Mouse (Mus musculus): ENCODE measurements around the gene Cope. TPM values are rescaled to one million over a fixed set of nuclear protein-coding genes. Genes with fewer than 3 reads are reported as not detected.

Cope gene
- polyA plus RNA-seq, 1 experiment from 2014 or later, result 299 TPM

- no peaks in the 10 kb centered on the region for H3K27me3 ChIP-seq (replicated peaks)
- peak within 1 kb of the TSS; percentile 48 for H3K4me3 ChIP-seq (replicated peaks)
- WGBS, result 1% methylated on average over 66 of the region's 66 CpGs
- H3K36me3 ChIP-seq, result peaks cover 49% of the 10 kb centered on the region
- peaks cover 34% of the 10 kb centered on the region for H3K4me1 ChIP-seq
- H3K27ac ChIP-seq (replicated peaks), result peak within 1 kb of the TSS; percentile 90
- peak within 1 kb of the TSS; percentile 63 for H3K4me2 ChIP-seq
- ATAC-seq (ENCODE audit: low FRiP score), result peak; percentile 73
- H3K9me3 ChIP-seq (replicated peaks), result no peaks in the 10 kb centered on the region
- H3K9ac ChIP-seq (replicated peaks), result peak within 1 kb of the TSS; percentile 56
Observed at GRCm38 (mm10) chr8:70315624-70316510, 13.5 kb downstream of the Cope start, which contains the start of gene Cers1. Gene Cers1, plus strand, starts transcription at chr8:70315775.

GRCm38 (mm10) chr8:70316511-70317504 lies 14.5 kb downstream of the Cope start:
- WGBS, result 6% methylated on average over 15 of the region's 15 CpGs
- peaks cover 43% of the 10 kb centered on the region for H3K36me3 ChIP-seq
- H3K4me3 ChIP-seq (replicated peaks), result peak overlapping the region; percentile 48
- peaks cover 34% of the 10 kb centered on the region for H3K4me1 ChIP-seq
- no peaks in the 10 kb centered on the region for H3K27me3 ChIP-seq (replicated peaks)
- peak overlapping the region; percentile 56 for H3K9ac ChIP-seq (replicated peaks)
- ATAC-seq (ENCODE audit: low FRiP score), result peak; percentile 82
- no peaks in the 10 kb centered on the region for H3K9me3 ChIP-seq (replicated peaks)
- H3K4me2 ChIP-seq, result peak overlapping the region; percentile 63
- peak overlapping the region; percentile 90 for H3K27ac ChIP-seq (replicated peaks)

GRCm38 (mm10) chr8:70317872-70318271 lies 15.6 kb downstream of the Cope start:
- Histone ChIP-seq H3K27ac (replicated peaks) (peak overlapping the region; percentile 90), H3K9ac (replicated peaks) (no peak overlapping the region), H3K9me3 (replicated peaks) (no peaks in the 10 kb centered on the region), H3K4me3 (replicated peaks) (no peak overlapping the region), H3K4me2 (peak overlapping the region; percentile 63), H3K27me3 (replicated peaks) (no peaks in the 10 kb centered on the region), H3K4me1 (peaks cover 34% of the 10 kb centered on the region), H3K36me3 (peaks cover 47% of the 10 kb centered on the region)
- no peak for ATAC-seq (ENCODE audit: low FRiP score)
- WGBS, result 79% methylated on average over 5 of the region's 5 CpGs

- H3K36me3 ChIP-seq, result peaks cover 80% of the 10 kb centered on the region
- no peaks in the 10 kb centered on the region for H3K4me1 ChIP-seq
- no peak overlapping the region for H3K4me3 ChIP-seq (replicated peaks)
- H3K9me3 ChIP-seq (replicated peaks), result no peaks in the 10 kb centered on the region
- H3K9ac ChIP-seq (replicated peaks), result no peak overlapping the region
- H3K27ac ChIP-seq (replicated peaks), result no peak overlapping the region
- 94% methylated on average over 3 of the region's 3 CpGs for WGBS
- H3K27me3 ChIP-seq (replicated peaks), result no peaks in the 10 kb centered on the region
- no peak overlapping the region for H3K4me2 ChIP-seq
- ATAC-seq (ENCODE audit: low FRiP score), result no peak
Observed at GRCm38 (mm10) chr8:70323716-70324115, 21.4 kb downstream of the Cope start.

- H3K27me3 ChIP-seq (replicated peaks), result no peaks in the 10 kb centered on the region
- H3K9me3 ChIP-seq (replicated peaks), result no peaks in the 10 kb centered on the region
- no peak overlapping the region for H3K4me2 ChIP-seq
- ATAC-seq (ENCODE audit: low FRiP score), result no peak
- H3K36me3 ChIP-seq, result peaks cover 76% of the 10 kb centered on the region
- no peak overlapping the region for H3K27ac ChIP-seq (replicated peaks)
- no peak overlapping the region for H3K9ac ChIP-seq (replicated peaks)
- no peak overlapping the region for H3K4me3 ChIP-seq (replicated peaks)
- H3K4me1 ChIP-seq, result peaks cover 29% of the 10 kb centered on the region
- 96% methylated on average over 6 of the region's 6 CpGs for WGBS
Observed at GRCm38 (mm10) chr8:70327512-70327911, 25.2 kb downstream of the Cope start.

GRCm38 (mm10) chr8:70329124-70329834 lies 27.0 kb downstream of the Cope start, which contains the start of gene Gdf1:
Gene Gdf1, plus strand, starts transcription at chr8:70329817.
- ATAC-seq (ENCODE audit: low FRiP score), result no peak
- Histone ChIP-seq H3K4me1 (peaks cover 31% of the 10 kb centered on the region), H3K9ac (replicated peaks) (0 out of 2 replicates have a peak within 1 kb of the TSS, but pooled peaks have one; percentile 12), H3K4me2 (no peak within 1 kb of the TSS), H3K36me3 (peaks cover 76% of the 10 kb centered on the region), H3K27ac (replicated peaks) (no peak within 1 kb of the TSS; the same call in 1 of the 2 replicates), H3K9me3 (replicated peaks) (no peaks in the 10 kb centered on the region), H3K27me3 (replicated peaks) (no peaks in the 10 kb centered on the region), H3K4me3 (replicated peaks) (no peak within 1 kb of the TSS)
- WGBS, result 28% methylated on average over 14 of the region's 14 CpGs

GRCm38 (mm10) chr8:70329835-70330740 lies 27.8 kb downstream of the Cope start:
- Histone ChIP-seq H3K9ac (replicated peaks) (0 out of 2 replicates have a peak overlapping the region, but pooled peaks have one; percentile 12), H3K27me3 (replicated peaks) (no peaks in the 10 kb centered on the region), H3K36me3 (peaks cover 76% of the 10 kb centered on the region), H3K27ac (replicated peaks) (no peak overlapping the region; the same call in 1 of the 2 replicates), H3K4me1 (peaks cover 31% of the 10 kb centered on the region), H3K9me3 (replicated peaks) (no peaks in the 10 kb centered on the region), H3K4me2 (no peak overlapping the region), H3K4me3 (replicated peaks) (no peak overlapping the region)
- ATAC-seq (ENCODE audit: low FRiP score), result no peak; the same call in 1 of the 2 replicates
- WGBS, result 8% methylated on average over 45 of the region's 45 CpGs

GRCm38 (mm10) chr8:70330741-70331364 lies 28.5 kb downstream of the Cope start:
- 0 out of 2 replicates have a peak overlapping the region, but pooled peaks have one; percentile 12 for H3K9ac ChIP-seq (replicated peaks)
- peaks cover 31% of the 10 kb centered on the region for H3K4me1 ChIP-seq
- 21% methylated on average over 53 of the region's 53 CpGs for WGBS
- no peak overlapping the region for H3K4me2 ChIP-seq
- no peak overlapping the region for H3K4me3 ChIP-seq (replicated peaks)
- H3K27me3 ChIP-seq (replicated peaks), result no peaks in the 10 kb centered on the region
- ATAC-seq (ENCODE audit: low FRiP score), result peak; percentile 70
- no peak overlapping the region for H3K27ac ChIP-seq (replicated peaks)
- no peaks in the 10 kb centered on the region for H3K9me3 ChIP-seq (replicated peaks)
- H3K36me3 ChIP-seq, result peaks cover 77% of the 10 kb centered on the region

GRCm38 (mm10) chr8:70331526-70331925 lies 29.2 kb downstream of the Cope start:
- Histone ChIP-seq H3K9ac (replicated peaks) (no peak overlapping the region; the same call in 1 of the 2 replicates), H3K4me2 (no peak overlapping the region), H3K9me3 (replicated peaks) (no peaks in the 10 kb centered on the region), H3K4me3 (replicated peaks) (no peak overlapping the region), H3K36me3 (peaks cover 79% of the 10 kb centered on the region), H3K27ac (replicated peaks) (0 out of 2 replicates have a peak overlapping the region, but pooled peaks have one; percentile 6), H3K27me3 (replicated peaks) (no peaks in the 10 kb centered on the region), H3K4me1 (peaks cover 31% of the 10 kb centered on the region)
- ATAC-seq (ENCODE audit: low FRiP score), result no peak
- WGBS, result 62% methylated on average over 19 of the region's 19 CpGs

All from neural tube, embryonic 15.5 days (tissue).